Mouse (Mus musculus): ENCODE measurements around the gene Gcdh. TPM values are rescaled to one million over a fixed set of nuclear protein-coding genes. Genes with fewer than 3 reads are reported as not detected.
A peak's percentile ranks its signal among the peaks of the same experiment; 100 is the strongest.

Gene Gcdh
- total RNA-seq, 2 experiments from 2014 or later: 41.4 to 42.0 TPM

DNA sequence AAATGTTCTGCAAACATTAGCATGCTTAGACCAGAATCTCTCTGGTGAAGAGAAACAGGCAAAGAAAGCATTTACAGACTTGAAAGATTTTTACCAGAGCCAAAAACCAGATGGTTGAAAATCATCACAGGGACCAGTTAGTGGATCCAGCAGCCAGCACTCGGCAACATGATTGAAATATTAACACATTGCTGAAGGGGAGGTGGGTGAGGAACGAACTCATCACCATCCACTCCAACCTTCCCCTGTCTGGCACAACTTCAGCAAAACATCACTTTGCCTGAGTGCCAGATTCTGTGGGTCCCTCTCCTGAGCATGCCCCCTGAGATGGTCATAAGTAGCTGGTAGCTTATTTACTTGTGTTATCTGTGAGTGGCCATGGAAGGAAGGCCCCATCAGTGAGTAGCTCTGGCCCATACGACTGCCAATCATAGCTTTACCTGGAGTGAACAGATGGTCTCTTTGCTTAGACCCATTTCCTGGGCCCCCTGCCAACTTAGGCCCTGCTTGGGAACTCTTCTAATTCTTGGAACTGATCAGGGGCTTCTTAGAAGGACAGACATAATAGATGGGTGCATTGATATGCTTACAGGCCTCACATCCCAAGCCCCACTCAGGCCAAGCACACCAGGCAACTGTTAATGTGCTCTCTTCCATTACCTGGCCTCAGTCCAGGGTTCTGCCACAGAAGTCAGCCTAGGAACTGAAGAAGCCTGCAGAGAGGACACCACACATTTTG, 16.3 kb downstream of the Gcdh start:
- intact Hi-C loops (cut with DNase I): no loop called here
- no peak for DNase-seq

- intact Hi-C loops (cut with DNase I): no loop called here
- DNase-seq: no peak
Measured at GRCm38 (mm10) chr8:84874339-84874738, 19.4 kb downstream of the Gcdh start.

DNA sequence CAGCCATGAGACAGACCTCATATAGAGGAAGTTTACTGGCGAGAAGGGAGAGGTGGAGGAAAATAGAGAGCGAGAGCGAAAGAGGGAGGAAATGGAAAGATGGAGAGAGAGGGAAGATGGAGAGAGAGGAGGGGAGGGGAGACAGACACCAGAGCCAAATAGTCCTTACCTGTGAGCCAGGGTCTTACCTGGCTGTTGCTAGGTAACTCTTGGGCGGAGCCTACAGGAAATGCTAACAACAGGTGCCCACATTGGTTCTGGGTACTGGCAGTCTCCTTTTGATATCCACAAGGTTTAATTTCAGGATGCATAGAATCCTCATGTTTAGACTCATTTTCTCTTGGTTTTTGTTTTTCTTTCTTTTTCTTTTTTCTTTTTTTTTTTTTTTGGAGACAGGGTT, 20.7 kb downstream of the Gcdh start:
- intact Hi-C loops (cut with DNase I): no loop called here
- DNase-seq: no peak

DNA sequence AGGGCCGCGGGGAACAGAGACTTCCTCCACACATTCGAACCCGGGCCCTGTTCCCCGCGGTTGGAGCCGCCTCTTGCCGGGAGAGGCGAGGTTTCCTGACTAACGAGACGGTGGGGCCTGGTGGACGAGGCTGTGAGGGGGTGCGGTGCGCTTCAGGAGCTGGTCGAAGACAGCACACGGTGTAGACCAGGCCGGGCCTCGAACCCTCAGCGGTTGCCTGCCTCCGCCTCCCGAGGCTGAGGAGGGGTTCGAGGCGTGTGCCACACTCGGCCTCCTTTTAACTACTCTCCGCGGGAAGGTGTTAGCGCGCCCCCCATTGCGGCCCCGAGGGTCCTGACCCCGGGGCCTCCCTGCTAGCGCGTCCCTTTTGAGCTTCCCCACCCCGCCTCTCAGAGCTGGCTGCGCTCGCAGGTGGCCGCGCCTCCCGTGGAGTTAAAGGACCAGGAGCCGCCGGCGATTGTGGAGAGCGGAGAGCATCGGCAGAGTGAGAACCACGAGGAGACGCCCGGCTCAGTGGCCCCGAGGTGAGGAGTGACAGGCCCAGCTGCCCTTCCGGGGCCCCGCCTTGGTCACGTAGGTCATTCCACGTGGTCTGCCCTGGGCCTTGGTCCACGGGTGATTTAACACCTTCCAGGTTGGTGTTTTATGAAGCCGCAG, 21.3 kb downstream of the Gcdh start:
- peak; percentile 26 to 30 for DNase-seq
- intact Hi-C loops (cut with DNase I): no loop called here

DNA sequence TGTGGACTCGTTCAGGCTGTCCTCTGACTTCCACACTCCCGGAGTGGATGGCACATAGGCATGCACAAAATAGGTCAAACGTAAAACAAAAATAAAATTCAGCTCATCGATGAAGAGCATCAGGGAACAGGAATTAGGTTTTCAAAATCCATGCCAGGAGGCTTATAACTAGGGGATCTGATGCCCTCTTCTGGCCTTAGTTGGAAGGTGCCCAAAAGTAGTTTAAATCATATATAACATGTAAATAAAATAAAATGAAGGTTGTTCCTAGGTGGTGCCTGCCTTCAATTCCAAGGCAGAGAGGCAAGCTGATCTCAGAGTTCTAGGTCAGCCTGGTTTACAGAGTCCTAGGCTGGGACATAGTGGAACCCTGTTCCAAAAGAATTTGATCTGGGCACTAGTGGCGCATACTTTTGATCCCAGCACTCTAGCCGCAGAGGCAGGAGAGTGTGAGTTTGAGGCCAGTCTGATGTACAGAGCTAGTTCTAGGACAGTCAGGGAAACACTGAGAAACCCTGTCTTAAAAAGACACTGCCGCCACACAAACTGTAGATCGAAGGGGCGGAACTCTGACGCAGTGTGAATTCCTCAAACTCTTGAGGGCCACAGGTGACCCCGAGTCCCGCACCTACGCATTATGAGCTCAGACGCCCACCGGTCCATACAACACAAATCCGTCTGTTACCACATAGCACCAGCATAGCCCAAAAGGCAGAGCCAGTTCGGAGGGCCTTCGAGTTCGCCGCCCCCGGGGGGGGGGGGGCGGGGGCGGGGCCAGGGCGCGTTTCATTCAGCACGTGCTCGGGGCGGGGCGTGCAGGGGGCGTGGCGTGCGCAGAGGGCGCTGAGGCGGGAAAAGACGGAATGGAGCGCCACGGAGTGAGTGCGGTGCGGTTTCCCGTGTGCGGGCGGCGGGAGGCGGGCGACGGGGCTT, 22.1 kb downstream of the Gcdh start, which contains the start of gene Syce2:
Gene Syce2 (plus strand): TSS at position 736 of the 933 bp plus-strand sequence.
- peak; percentile 78 to 86 for DNase-seq
- intact Hi-C loops (cut with DNase I): no loop called here

DNA sequence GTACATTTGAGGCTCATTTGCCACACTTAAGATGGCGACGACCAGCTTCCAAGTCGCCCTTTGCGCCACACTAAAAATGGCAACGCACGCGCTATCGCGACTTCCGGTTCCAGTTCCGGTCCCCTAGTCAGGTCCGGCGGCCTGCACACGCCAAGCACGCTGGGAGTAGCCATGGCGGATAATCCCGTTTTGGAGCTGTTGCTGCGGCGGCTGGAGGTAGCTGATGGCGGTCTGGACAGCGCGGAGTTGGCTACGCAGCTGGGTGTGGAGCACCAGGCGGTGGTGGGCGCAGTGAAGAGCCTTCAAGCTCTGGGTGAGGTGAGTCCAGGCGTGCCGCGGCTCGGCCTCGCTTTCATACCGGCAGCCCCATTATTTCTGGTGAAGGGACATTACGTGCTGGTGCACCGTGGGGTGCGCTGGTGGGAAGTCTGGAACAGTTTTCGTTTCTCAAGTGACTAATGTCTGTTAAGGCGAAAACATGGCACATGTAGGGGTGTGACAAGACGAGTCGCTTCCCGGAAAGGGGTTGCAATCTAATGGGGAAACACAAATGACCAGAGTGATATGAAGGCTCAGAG, 36.8 kb downstream of the Gcdh start, which contains the start of gene Farsa:
Gene Farsa (plus strand): TSS at position 126 of the 578 bp plus-strand sequence.
- intact Hi-C loops (cut with DNase I): no loop called here

DNA sequence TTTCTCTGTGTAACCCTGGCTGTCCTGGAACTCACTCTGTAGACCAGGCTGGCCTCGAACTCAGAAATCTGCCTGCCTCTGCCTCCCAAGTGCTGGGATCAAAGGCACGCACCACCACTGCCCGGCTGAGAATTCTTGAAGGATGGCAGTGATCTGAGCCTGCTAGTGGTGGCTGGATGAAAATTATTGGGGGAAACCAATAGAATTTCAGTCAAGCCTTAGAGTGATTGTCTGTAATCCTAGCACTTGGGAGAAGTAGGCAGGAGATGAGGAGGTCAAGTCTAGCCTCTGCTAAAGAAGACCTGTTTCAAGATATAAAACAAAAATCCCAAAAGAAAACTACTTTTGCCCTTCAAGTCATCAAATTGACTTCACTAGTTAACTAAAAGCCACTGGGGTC, 37.3 kb downstream of the Gcdh start:
- intact Hi-C loops (cut with DNase I): no loop called here
- no peak for DNase-seq

More for the DNA sequence above, 36.8 kb downstream of the Gcdh start, which contains the start of gene Farsa:
- peak; percentile 92 to 94 for DNase-seq

DNA sequence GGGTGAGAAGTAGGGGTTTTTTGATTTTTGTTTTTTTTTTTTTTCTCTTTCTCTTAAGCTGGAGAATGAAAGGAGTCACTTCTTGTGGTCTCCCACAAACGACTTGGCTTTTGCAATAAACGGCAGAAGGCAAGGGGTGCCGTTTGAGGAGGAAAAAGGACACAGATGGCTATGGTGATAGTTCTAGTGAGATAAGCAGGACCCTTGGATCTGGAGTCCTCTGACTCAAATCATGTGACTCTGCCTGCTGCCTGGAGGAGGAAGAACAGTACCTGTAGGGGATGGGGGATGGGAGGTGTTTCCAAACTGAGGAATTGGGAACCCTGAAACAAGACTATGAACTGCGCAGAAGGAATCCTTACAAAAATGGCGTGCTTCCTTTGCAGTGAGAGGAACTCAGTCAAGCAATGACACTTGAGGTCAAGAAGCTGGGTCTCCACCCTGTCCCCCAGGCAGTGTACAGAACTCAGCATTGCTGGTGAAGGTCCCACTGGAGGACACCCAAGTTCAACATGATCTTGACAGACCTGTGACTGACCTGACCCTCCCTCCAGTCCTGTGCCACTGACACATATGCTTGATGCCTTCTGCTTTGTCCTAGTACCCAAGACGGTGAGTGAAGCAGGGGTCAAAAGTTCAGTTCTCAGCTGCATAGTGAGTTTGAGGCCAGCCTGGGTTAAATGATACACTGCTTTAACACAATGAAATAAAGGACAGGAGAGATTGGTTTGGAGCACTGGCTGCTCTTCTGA, 45.9 kb downstream of the Gcdh start:
- DNase-seq: no peak
- intact Hi-C loops (cut with DNase I): loop anchor here (2.0 kb wide), 1 partner anchor 55 kb away; no protein-coding TSS in a partner anchor

- DNase-seq: peak; percentile 99
- intact Hi-C loops (cut with DNase I): loop anchor here (2.0 kb wide), 1 partner anchor 56 kb away; no protein-coding TSS in a partner anchor
Measured at GRCm38 (mm10) chr8:84846722-84847572, 46.8 kb downstream of the Gcdh start, which contains the start of gene Calr. Gene Calr (minus strand): TSS chr8:84846934.

GRCm38 (mm10) chr8:84846094-84846721, 47.5 kb downstream of the Gcdh start:
- no peak for DNase-seq
- intact Hi-C loops (cut with DNase I): loop anchor here (2.0 kb wide), 1 partner anchor 57 kb away; no protein-coding TSS in a partner anchor

DNA sequence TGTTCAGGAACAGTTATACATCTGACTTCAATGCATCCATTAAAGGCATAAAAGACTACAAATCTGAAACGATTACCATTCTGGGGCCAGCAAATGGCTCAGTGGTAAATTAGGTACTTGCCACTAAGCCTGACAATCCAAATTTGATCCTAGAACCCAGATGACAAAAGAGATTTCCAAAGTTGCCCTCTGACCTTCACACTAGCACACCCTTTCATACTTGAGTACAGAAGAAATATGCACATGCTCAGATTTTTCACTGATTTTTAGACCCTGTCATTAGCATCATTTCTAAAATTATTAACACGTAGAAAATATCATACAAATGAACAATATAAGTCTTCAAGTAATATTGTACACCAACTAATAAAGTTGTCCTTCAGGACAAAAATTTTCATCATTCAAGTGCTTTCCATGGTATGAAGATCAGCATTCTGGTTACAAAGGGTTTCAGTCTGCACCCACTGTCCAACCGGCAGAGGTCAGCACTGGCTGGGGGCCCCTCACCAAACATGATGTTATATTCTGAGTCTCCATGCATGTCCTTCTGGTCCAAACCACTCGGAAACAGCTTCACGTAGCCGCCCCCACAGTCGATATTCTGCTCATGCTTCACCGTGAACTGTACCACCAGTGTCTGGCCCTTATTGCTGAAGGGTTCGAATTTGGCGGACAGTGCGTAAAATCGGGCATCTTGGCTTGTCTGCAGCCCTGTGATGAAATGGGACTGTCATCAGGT, 48.2 kb downstream of the Gcdh start:
- intact Hi-C loops (cut with DNase I): loop anchor here (2.0 kb wide), 1 partner anchor 57 kb away; no protein-coding TSS in a partner anchor
- peak; percentile 32 to 54 for DNase-seq

GRCm38 (mm10) chr8:84844397-84845070, 49.2 kb downstream of the Gcdh start:
- intact Hi-C loops (cut with DNase I): no loop called here
- DNase-seq: no peak

DNA sequence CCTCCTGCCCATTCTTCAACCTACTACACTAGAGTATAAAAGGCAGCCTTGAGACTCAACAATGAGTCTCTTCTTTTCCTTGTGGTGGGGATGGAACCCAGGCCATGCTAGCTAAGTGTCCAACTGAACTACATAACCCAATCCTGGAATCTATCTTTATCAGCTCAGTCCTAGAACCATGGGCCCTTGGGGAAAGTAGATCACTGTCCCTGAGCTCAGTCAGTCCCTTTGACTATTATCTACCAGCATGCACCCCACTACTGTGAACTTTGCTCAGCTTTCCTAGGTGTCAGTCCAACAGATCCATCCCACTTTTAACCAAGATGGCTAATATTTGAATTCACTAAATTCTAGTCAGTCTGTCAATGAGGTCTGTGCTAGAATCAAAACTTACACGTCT, 52.2 kb downstream of the Gcdh start:
- no peak for DNase-seq
- intact Hi-C loops (cut with DNase I): no loop called here

GRCm38 (mm10) chr8:84840248-84840999, 53.3 kb downstream of the Gcdh start, which contains the start of gene Rad23a:
Gene Rad23a (minus strand): TSS chr8:84840665.
- intact Hi-C loops (cut with DNase I): no loop called here

DNA sequence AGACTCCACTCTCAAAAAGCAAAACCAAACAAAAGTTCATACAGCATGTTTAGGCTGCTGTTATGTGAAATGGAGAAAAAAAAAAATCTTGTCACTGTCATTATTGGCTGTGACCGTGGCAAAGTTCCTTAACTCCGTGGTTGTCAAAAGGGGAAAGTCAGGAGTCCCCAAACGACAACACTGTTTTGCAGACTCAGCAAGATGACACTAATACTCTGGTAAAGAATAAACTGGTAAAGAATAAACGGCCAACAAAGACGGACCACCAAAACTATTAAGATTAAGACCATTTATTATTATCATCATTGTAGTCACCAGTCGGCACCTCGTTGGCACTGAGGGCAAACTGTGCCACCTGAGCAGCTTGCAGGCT, 53.9 kb downstream of the Gcdh start:
- intact Hi-C loops (cut with DNase I): loop anchor here (10.0 kb wide), 1 partner anchor 825 kb away; the partner anchor contains the start of gene 2210011C24Rik
- no peak for DNase-seq

More at GRCm38 (mm10) chr8:84840248-84840999, 53.3 kb downstream of the Gcdh start, which contains the start of gene Rad23a:
- DNase-seq: peak; percentile 91 to 92

GRCm38 (mm10) chr8:84839411-84839810, 54.3 kb downstream of the Gcdh start:
- intact Hi-C loops (cut with DNase I): loop anchor here (10.0 kb wide), 1 partner anchor 825 kb away; the partner anchor contains the start of gene 2210011C24Rik

More at GRCm38 (mm10) chr8:84839411-84839810, 54.3 kb downstream of the Gcdh start:
- no peak for DNase-seq

Data from heart, postnatal 14 days (tissue).